Mouse (Mus musculus): ENCODE data around the gene Sypl. TPM values are rescaled to one million over a fixed set of nuclear protein-coding genes. Genes with fewer than 3 reads are reported as not detected.

Sypl gene
- polyA plus RNA-seq, 1 experiment from 2014 or later: 176 TPM

DNA sequence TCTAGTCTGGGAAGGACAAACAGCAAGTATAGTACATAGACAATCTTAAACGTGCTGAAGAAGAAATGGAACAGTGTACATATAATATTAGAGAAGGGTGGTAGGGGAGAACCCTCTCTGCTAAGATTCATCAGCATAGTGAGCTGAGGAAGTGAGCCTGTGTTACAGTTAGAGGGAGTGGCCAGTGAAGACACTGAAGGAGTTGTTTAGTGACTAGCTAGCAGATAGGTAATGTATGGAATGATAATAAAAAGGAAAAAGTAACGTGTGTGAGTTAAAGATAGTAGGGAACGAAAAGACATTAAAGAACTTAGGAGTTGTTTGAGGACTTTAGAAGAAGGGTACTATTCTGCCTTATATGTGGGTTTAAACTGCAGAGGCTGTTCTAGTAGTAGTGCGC is 10.2 kb downstream of the Sypl start:
- Histone ChIP-seq H3K9ac (ENCODE audit: low read depth, low read length) (no peak overlapping the region), H3K9me3 (ENCODE audit: control insufficient read depth) (no peaks in the 10 kb centered on the region), H3K27me3 (replicated peaks; ENCODE audit: control insufficient read depth, insufficient read depth, low read length) (no peaks in the 10 kb centered on the region), H3K36me3 (ENCODE audit: control insufficient read depth, insufficient read depth) (peaks cover 15% of the 10 kb centered on the region), H3K4me2 (replicated peaks; ENCODE audit: low read depth) (no peak overlapping the region), H3K27ac (ENCODE audit: low read depth, low read length) (no peak overlapping the region), H3K4me1 (replicated peaks; ENCODE audit: control insufficient read depth, insufficient read depth, low read length) (peaks cover 10% of the 10 kb centered on the region; the same call in 1 of the 2 replicates), H3K4me3 (ENCODE audit: low read depth, low read length) (no peak overlapping the region)
- 50% methylated on average over 4 of the region's 4 CpGs for WGBS
- no peak for ATAC-seq
- TF ChIP-seq CTCF (IDR thresholded peaks at IDR 0.05; ENCODE audit: low read depth): no peak

DNA sequence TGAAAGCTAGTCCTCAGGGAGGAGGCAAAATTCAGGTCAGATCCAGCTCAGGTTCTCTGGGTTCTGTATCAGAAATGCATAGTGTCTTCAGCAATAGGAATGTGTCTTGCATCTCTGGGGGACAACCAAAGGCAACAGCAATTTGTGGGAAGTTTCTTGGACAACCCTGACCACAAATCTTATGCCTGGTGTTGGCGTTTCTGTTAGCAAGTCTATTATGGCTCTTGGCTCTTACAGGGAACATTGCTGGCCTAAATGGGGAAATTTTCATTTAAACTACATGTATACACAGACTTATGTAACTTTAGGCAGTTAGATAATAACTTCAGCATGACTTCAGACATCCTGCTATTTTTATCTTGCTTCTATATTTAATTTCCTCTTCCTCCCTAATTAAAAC is 18.6 kb downstream of the Sypl start:
- ATAC-seq: no peak
- no peak overlapping the region for H3K4me3 ChIP-seq (ENCODE audit: low read depth, low read length)
- H3K4me2 ChIP-seq (replicated peaks; ENCODE audit: low read depth): no peak overlapping the region
- H3K9me3 ChIP-seq (ENCODE audit: control insufficient read depth): no peaks in the 10 kb centered on the region
- no peaks in the 10 kb centered on the region for H3K27me3 ChIP-seq (replicated peaks; ENCODE audit: control insufficient read depth, insufficient read depth, low read length)
- no peak overlapping the region for H3K9ac ChIP-seq (ENCODE audit: low read depth, low read length)
- H3K36me3 ChIP-seq (ENCODE audit: control insufficient read depth, insufficient read depth): peaks cover 24% of the 10 kb centered on the region
- H3K4me1 ChIP-seq (replicated peaks; ENCODE audit: control insufficient read depth, insufficient read depth, low read length): no peaks in the 10 kb centered on the region
- 95% methylated on average over 1 of the region's 1 CpGs for WGBS
- H3K27ac ChIP-seq (ENCODE audit: low read depth, low read length): no peak overlapping the region
- TF ChIP-seq CTCF (IDR thresholded peaks at IDR 0.05; ENCODE audit: low read depth): no peak

DNA sequence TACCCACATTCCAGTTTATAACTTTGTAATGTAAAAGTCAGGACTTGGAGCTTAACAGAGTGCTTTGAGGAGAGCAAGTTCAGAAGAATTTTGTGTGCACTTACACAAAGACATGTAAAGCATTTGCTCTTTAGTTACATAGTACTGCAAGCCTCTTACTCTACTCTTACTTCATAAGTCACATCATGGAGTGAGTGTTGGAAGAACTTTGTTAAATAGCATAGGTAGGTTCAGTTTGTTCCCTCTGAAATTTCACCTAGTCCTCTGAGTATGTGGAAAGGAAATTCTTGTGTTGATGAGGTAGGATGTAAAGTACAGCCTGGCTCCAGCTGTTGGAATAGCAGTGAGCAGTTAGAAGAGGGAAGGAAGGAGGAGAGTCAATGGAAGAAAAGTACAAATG is 21.2 kb downstream of the Sypl start:
- ATAC-seq: no peak
- no peak overlapping the region for H3K9ac ChIP-seq (ENCODE audit: low read depth, low read length)
- no peak overlapping the region for H3K4me3 ChIP-seq (ENCODE audit: low read depth, low read length)

DNA sequence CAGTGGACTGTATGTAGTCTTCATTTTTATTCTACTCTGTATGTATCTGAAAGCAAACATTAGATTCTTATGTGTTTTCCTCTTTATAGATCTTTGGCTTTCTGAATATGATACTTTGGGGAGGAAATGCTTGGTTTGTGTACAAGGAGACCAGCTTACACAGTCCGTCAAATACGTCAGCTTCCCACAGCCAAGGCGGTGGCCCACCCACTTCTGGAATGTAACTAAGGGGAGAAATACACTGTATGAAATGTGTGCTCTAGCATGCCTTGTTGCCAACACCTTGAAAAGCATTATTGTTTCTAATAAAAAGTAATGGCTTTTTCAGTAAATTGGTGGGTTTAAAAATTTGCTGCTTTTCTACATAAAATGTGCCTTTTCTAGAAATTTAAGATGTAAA is 21.8 kb downstream of the Sypl start:
- no peak overlapping the region for H3K27ac ChIP-seq (ENCODE audit: low read depth, low read length)
- TF ChIP-seq CTCF (IDR thresholded peaks at IDR 0.05; ENCODE audit: low read depth): no peak
- 64% methylated on average over 3 of the region's 3 CpGs for WGBS
- H3K4me1 ChIP-seq (replicated peaks; ENCODE audit: control insufficient read depth, insufficient read depth, low read length): no peaks in the 10 kb centered on the region
- ATAC-seq: no peak
- no peak overlapping the region for H3K4me3 ChIP-seq (ENCODE audit: low read depth, low read length)
- no peaks in the 10 kb centered on the region for H3K9me3 ChIP-seq (ENCODE audit: control insufficient read depth)
- H3K27me3 ChIP-seq (replicated peaks; ENCODE audit: control insufficient read depth, insufficient read depth, low read length): no peaks in the 10 kb centered on the region
- H3K4me2 ChIP-seq (replicated peaks; ENCODE audit: low read depth): no peak overlapping the region
- H3K36me3 ChIP-seq (ENCODE audit: control insufficient read depth, insufficient read depth): peaks cover 13% of the 10 kb centered on the region
- H3K9ac ChIP-seq (ENCODE audit: low read depth, low read length): no peak overlapping the region

More for the DNA sequence above, 21.2 kb downstream of the Sypl start:
- Histone ChIP-seq H3K36me3 (ENCODE audit: control insufficient read depth, insufficient read depth) (peaks cover 13% of the 10 kb centered on the region), H3K27me3 (replicated peaks; ENCODE audit: control insufficient read depth, insufficient read depth, low read length) (no peaks in the 10 kb centered on the region), H3K9me3 (ENCODE audit: control insufficient read depth) (no peaks in the 10 kb centered on the region), H3K4me1 (replicated peaks; ENCODE audit: control insufficient read depth, insufficient read depth, low read length) (no peaks in the 10 kb centered on the region), H3K4me2 (replicated peaks; ENCODE audit: low read depth) (no peak overlapping the region), H3K27ac (ENCODE audit: low read depth, low read length) (no peak overlapping the region)
- no peak for TF ChIP-seq CTCF (IDR thresholded peaks at IDR 0.05; ENCODE audit: low read depth)

DNA sequence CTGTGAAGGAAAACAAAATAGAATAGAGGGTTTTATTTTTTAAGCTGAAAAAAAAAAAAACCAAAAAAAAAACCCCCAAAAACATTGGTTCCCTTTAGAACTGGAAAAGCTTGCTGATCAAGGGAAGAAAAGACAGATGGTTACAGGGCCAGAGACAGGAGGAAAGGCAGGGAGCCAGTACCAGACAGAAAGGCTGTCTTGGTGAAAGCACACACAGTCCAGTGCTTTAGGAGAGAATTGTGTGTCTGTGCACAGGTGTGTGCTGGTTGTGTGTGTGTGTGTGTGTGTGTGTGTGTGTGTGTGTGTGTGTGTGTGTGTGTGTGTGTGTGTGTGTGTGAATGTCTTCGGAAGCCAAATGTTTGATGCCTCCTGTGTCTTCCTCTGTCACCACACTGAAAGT is 28.9 kb downstream of the Sypl start:
- no peak overlapping the region for H3K9ac ChIP-seq (ENCODE audit: low read depth, low read length)
- no peak overlapping the region for H3K4me3 ChIP-seq (ENCODE audit: low read depth, low read length)
- H3K9me3 ChIP-seq (ENCODE audit: control insufficient read depth): no peaks in the 10 kb centered on the region
- 0 out of 2 replicates have a peak, but pooled peaks cover under 1% of the 10 kb centered on the region for H3K36me3 ChIP-seq (ENCODE audit: control insufficient read depth, insufficient read depth)
- 88% methylated on average over 1 of the region's 1 CpGs for WGBS
- no peak for ATAC-seq
- no peak for TF ChIP-seq CTCF (IDR thresholded peaks at IDR 0.05; ENCODE audit: low read depth)
- H3K27ac ChIP-seq (ENCODE audit: low read depth, low read length): no peak overlapping the region
- no peaks in the 10 kb centered on the region for H3K27me3 ChIP-seq (replicated peaks; ENCODE audit: control insufficient read depth, insufficient read depth, low read length)
- H3K4me2 ChIP-seq (replicated peaks; ENCODE audit: low read depth): no peak overlapping the region
- H3K4me1 ChIP-seq (replicated peaks; ENCODE audit: control insufficient read depth, insufficient read depth, low read length): no peaks in the 10 kb centered on the region

DNA sequence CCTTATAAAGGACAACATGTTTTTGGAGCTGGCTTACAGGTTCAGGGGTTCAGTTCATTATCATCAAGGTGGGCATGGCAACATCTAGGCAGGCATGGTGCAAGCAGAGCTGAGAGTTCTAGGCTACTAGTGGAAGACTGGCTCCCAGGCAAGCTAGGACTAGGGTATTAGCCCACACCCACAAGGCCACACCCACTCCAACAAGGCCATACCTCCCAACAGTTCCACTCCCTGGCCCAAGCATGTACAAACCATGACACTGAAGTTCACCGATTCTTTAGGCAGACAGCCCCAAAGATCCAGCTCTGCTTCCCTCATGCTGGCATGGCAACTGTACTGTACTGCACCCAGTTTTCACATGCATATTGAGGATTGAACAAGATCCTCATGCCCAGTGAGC is 29.4 kb downstream of the Sypl start:
- Histone ChIP-seq H3K27ac (ENCODE audit: low read depth, low read length) (no peak overlapping the region), H3K36me3 (ENCODE audit: control insufficient read depth, insufficient read depth) (no peaks in the 10 kb centered on the region), H3K9ac (ENCODE audit: low read depth, low read length) (no peak overlapping the region), H3K9me3 (ENCODE audit: control insufficient read depth) (no peaks in the 10 kb centered on the region), H3K4me2 (replicated peaks; ENCODE audit: low read depth) (no peak overlapping the region), H3K4me1 (replicated peaks; ENCODE audit: control insufficient read depth, insufficient read depth, low read length) (no peaks in the 10 kb centered on the region), H3K27me3 (replicated peaks; ENCODE audit: control insufficient read depth, insufficient read depth, low read length) (no peaks in the 10 kb centered on the region), H3K4me3 (ENCODE audit: low read depth, low read length) (no peak overlapping the region)
- 89% methylated on average over 1 of the region's 1 CpGs for WGBS
- TF ChIP-seq CTCF (IDR thresholded peaks at IDR 0.05; ENCODE audit: low read depth): no peak
- no peak for ATAC-seq

DNA sequence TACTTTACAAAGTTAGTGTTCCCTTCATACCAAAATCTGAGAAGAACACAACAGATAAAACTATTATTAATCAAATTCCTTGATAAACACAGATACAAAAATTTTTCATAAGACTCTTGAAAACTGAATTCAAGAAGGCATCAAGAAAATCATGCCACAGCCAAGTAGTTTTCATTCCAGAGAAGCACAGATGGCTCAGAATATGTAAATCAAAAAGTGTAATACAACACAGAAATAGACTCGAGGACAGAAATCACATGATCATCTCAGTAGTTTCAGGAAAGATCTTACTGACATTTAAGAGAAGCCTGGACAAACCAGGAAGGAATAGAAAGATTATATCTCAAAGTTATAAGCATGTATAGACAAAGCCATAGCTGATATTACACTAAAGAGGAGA is 32.6 kb downstream of the Sypl start:
- no peaks in the 10 kb centered on the region for H3K9me3 ChIP-seq (ENCODE audit: control insufficient read depth)
- ATAC-seq: no peak
- H3K4me1 ChIP-seq (replicated peaks; ENCODE audit: control insufficient read depth, insufficient read depth, low read length): no peaks in the 10 kb centered on the region
- no peak overlapping the region for H3K27ac ChIP-seq (ENCODE audit: low read depth, low read length)
- no peak overlapping the region for H3K4me2 ChIP-seq (replicated peaks; ENCODE audit: low read depth)
- H3K36me3 ChIP-seq (ENCODE audit: control insufficient read depth, insufficient read depth): no peaks in the 10 kb centered on the region
- no peak for TF ChIP-seq CTCF (IDR thresholded peaks at IDR 0.05; ENCODE audit: low read depth)
- no peaks in the 10 kb centered on the region for H3K27me3 ChIP-seq (replicated peaks; ENCODE audit: control insufficient read depth, insufficient read depth, low read length)
- no peak overlapping the region for H3K9ac ChIP-seq (ENCODE audit: low read depth, low read length)
- no peak overlapping the region for H3K4me3 ChIP-seq (ENCODE audit: low read depth, low read length)
- 35% methylated on average over 1 of the region's 1 CpGs for WGBS
